Mouse (Mus musculus): ENCODE results near the gene Arhgap1. TPM values are rescaled to one million over a fixed set of nuclear protein-coding genes. Genes with fewer than 3 reads are reported as not detected.

Gene Arhgap1
- polyA plus RNA-seq, 1 experiment from 2014 or later = 70.7 TPM

DNA sequence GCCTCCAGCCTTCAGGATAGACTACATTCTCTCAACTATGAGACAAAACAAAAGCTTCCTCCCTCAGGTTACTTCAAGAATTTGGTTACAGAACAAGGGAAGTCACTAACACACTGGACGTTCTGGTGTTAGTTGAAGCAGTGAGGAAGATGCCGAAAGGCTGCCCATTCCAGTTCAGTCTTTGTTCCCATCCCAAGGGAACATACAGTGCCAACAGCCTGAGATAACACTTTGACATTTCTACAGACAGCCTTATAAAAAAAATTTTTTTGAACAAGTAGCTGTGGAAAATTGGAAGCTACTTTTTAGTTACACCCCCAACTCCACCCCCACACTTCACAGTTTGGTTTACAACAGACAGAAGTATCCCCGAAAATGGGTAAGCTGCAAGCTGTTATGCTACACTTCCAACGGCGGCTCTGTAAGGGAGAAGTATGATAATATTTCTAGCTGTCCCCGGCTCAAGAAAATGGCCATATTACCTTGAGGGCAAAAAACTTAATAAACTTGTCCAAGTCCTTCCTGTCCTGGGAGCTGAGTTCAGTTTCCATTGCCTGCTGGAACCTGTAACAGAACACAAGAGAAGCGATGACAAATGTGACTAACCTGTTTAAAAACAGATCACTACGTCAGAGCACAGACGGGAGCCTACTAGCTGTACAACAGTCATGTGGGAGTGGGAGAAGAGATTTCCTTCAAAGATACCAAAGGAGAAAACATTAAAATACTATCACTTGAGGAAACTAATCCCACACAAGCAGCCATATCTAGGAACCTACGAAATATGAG is 46.0 kb downstream of the Arhgap1 start:
- H3K4me3 ChIP-seq (ENCODE audit: low read depth, low read length) = no peak overlapping the region
- no peaks in the 10 kb centered on the region for H3K9me3 ChIP-seq (ENCODE audit: control insufficient read depth, low read length)
- no peak overlapping the region for H3K9ac ChIP-seq (ENCODE audit: low read length)
- no peak overlapping the region for H3K4me2 ChIP-seq (ENCODE audit: low read depth, low read length, severe bottlenecking)
- no peaks in the 10 kb centered on the region for H3K36me3 ChIP-seq (ENCODE audit: control insufficient read depth, insufficient read depth, low read length)
- H3K27me3 ChIP-seq (ENCODE audit: control insufficient read depth, insufficient read depth, low read length) = no peaks in the 10 kb centered on the region
- ATAC-seq (replicated peaks; ENCODE audit: low FRiP score) (no peak), DNase-seq (ENCODE audit: low spot score) (no peak)
- no peaks in the 10 kb centered on the region for H3K4me1 ChIP-seq (replicated peaks; ENCODE audit: control insufficient read depth, insufficient read depth, low read length)
- H3K27ac ChIP-seq (ENCODE audit: low read depth, low read length) = no peak overlapping the region
- 91% methylated on average over 10 of the region's 10 CpGs for whole genome bisulfite sequencing

DNA sequence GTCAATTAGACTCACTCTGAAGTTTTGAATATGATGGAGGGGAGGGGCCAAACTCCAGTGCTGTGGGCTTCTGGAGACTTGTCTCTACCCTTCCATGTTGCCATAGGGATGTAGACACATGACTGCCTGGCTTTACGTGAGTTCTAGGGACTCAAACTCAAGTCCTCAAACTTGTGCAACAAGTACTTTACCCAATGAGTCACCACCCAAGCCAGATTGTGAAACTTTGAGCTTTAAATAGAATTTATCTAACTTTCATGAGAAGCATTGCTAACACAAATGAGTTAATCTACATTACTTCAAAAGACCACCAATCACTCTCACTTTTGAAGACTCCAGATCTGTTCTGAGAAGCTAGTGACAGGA is 46.5 kb downstream of the Arhgap1 start:
- 87% methylated on average over 1 of the region's 1 CpGs for WGBS
- no peak overlapping the region for H3K4me3 ChIP-seq (ENCODE audit: low read depth, low read length)
- no peaks in the 10 kb centered on the region for H3K4me1 ChIP-seq (replicated peaks; ENCODE audit: control insufficient read depth, insufficient read depth, low read length)
- H3K36me3 ChIP-seq (ENCODE audit: control insufficient read depth, insufficient read depth, low read length) = no peaks in the 10 kb centered on the region
- no peaks in the 10 kb centered on the region for H3K9me3 ChIP-seq (ENCODE audit: control insufficient read depth, low read length)
- no peak overlapping the region for H3K27ac ChIP-seq (ENCODE audit: low read depth, low read length)
- H3K4me2 ChIP-seq (ENCODE audit: low read depth, low read length, severe bottlenecking) = no peak overlapping the region
- H3K9ac ChIP-seq (ENCODE audit: low read length) = no peak overlapping the region
- ATAC-seq (replicated peaks; ENCODE audit: low FRiP score) = no peak
- H3K27me3 ChIP-seq (ENCODE audit: control insufficient read depth, insufficient read depth, low read length) = no peaks in the 10 kb centered on the region
- no peak for DNase-seq (ENCODE audit: low spot score)

DNA sequence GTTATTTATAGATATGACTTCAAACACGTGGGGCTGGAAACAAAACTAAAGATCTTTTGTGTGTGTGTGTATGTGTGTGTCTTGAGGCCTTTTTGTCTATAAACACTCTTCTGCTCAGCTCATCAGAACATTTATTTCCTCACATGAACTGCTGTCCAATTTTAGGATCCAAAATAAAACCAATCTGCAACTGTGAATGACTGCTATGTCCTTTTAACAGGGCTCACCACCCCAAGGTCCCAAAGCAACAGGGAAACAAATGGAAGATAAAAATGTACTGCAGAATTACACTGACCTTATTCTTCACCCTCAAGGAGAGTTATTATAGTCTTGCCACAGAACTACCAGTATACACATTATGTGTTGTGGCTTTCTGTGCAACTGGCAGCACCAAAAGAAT is 49.6 kb downstream of the Arhgap1 start:
- Histone ChIP-seq H3K9ac (ENCODE audit: low read length) (no peak overlapping the region), H3K4me3 (ENCODE audit: low read depth, low read length) (no peak overlapping the region), H3K27me3 (ENCODE audit: control insufficient read depth, insufficient read depth, low read length) (no peaks in the 10 kb centered on the region), H3K9me3 (ENCODE audit: control insufficient read depth, low read length) (no peaks in the 10 kb centered on the region), H3K36me3 (ENCODE audit: control insufficient read depth, insufficient read depth, low read length) (no peaks in the 10 kb centered on the region), H3K27ac (ENCODE audit: low read depth, low read length) (no peak overlapping the region), H3K4me1 (replicated peaks; ENCODE audit: control insufficient read depth, insufficient read depth, low read length) (no peaks in the 10 kb centered on the region), H3K4me2 (ENCODE audit: low read depth, low read length, severe bottlenecking) (no peak overlapping the region)
- DNase-seq (ENCODE audit: low spot score) = no peak
- 73% methylated on average over 1 of the region's 1 CpGs for WGBS
- no peak for ATAC-seq (replicated peaks; ENCODE audit: low FRiP score)

DNA sequence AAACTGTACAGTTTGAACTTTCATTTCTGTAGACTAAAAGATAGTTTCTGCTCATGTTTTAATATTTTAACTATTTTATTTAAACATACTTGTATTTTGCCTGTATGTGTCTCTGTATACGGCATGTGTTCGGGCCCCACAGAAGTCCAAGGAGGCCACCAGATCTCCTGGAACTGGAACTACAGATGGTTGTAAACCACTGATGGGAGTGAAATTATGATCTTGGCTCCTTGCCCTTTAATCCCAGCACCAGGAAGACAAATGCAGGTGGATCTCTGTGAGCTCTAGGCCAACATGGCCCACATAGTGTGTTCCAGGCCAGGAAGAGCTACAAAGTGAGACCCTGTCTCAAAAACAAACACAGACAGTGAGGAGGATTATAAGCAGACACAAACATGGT is 51.7 kb downstream of the Arhgap1 start:
- Histone ChIP-seq H3K27me3 (ENCODE audit: control insufficient read depth, insufficient read depth, low read length) (no peaks in the 10 kb centered on the region), H3K4me2 (ENCODE audit: low read depth, low read length, severe bottlenecking) (no peak overlapping the region), H3K36me3 (ENCODE audit: control insufficient read depth, insufficient read depth, low read length) (no peaks in the 10 kb centered on the region), H3K4me1 (replicated peaks; ENCODE audit: control insufficient read depth, insufficient read depth, low read length) (no peaks in the 10 kb centered on the region), H3K9me3 (ENCODE audit: control insufficient read depth, low read length) (no peaks in the 10 kb centered on the region), H3K27ac (ENCODE audit: low read depth, low read length) (no peak overlapping the region), H3K9ac (ENCODE audit: low read length) (no peak overlapping the region), H3K4me3 (ENCODE audit: low read depth, low read length) (no peak overlapping the region)
- WGBS = 89% methylated on average over 2 of the region's 2 CpGs
- DNase-seq (ENCODE audit: low spot score) (no peak), ATAC-seq (replicated peaks; ENCODE audit: low FRiP score) (no peak)

DNA sequence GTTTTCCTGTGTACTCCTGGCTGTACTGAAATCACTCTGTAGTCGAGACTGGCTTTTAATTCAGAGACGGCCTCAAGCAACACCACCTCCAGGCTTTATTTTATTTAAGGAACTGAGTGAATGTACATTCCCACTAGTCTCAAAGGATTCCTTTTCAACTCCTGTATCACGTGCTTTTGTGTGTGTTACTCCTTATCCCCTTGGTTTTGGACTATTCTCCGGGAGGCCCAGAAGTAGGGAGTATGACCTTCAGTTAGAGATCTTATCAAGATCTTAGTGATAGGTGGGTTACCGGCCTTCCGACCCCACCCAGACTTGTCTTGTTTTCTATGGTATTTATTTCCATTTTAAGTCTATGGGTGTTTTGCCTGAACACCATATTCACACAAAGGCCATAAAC is 56.1 kb downstream of the Arhgap1 start:
- H3K9ac ChIP-seq (ENCODE audit: low read length) = no peak overlapping the region
- WGBS = 86% methylated on average over 6 of the region's 6 CpGs
- no peaks in the 10 kb centered on the region for H3K9me3 ChIP-seq (ENCODE audit: control insufficient read depth, low read length)
- no peaks in the 10 kb centered on the region for H3K27me3 ChIP-seq (ENCODE audit: control insufficient read depth, insufficient read depth, low read length)
- no peak for ATAC-seq (replicated peaks; ENCODE audit: low FRiP score)
- no peaks in the 10 kb centered on the region for H3K36me3 ChIP-seq (ENCODE audit: control insufficient read depth, insufficient read depth, low read length)
- no peak overlapping the region for H3K4me2 ChIP-seq (ENCODE audit: low read depth, low read length, severe bottlenecking)
- no peak overlapping the region for H3K4me3 ChIP-seq (ENCODE audit: low read depth, low read length)
- no peak overlapping the region for H3K27ac ChIP-seq (ENCODE audit: low read depth, low read length)
- 0 out of 2 replicates have a peak, but pooled peaks cover 2% of the 10 kb centered on the region for H3K4me1 ChIP-seq (replicated peaks; ENCODE audit: control insufficient read depth, insufficient read depth, low read length)
- DNase-seq (ENCODE audit: low spot score) = no peak

DNA sequence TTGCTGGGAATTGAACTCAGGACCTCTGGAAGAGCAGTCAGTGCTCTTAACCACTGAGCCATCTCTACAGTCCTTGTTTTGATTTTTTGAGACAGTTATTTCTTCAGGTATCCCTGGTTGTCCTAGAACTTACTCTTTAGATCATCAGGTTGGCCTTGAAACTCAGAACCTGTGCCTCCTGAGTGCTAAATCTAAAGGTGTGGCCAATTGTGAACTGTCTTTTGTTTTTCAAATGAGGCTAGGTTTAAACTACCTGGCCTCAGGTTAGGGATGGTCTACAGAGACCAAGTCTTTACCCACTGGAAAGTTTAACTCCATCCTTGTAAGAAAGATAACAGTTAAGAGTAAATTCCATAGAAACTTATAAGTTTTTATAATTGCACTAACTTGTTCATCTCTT is 56.8 kb downstream of the Arhgap1 start:
- 0 out of 2 replicates have a peak, but pooled peaks cover 2% of the 10 kb centered on the region for H3K4me1 ChIP-seq (replicated peaks; ENCODE audit: control insufficient read depth, insufficient read depth, low read length)
- H3K27ac ChIP-seq (ENCODE audit: low read depth, low read length) = no peak overlapping the region
- no peak for DNase-seq (ENCODE audit: low spot score)
- no peaks in the 10 kb centered on the region for H3K9me3 ChIP-seq (ENCODE audit: control insufficient read depth, low read length)
- H3K4me3 ChIP-seq (ENCODE audit: low read depth, low read length) = no peak overlapping the region
- no peak overlapping the region for H3K9ac ChIP-seq (ENCODE audit: low read length)
- no peaks in the 10 kb centered on the region for H3K36me3 ChIP-seq (ENCODE audit: control insufficient read depth, insufficient read depth, low read length)
- H3K4me2 ChIP-seq (ENCODE audit: low read depth, low read length, severe bottlenecking) = no peak overlapping the region
- no peaks in the 10 kb centered on the region for H3K27me3 ChIP-seq (ENCODE audit: control insufficient read depth, insufficient read depth, low read length)
- ATAC-seq (replicated peaks; ENCODE audit: low FRiP score) = no peak

DNA sequence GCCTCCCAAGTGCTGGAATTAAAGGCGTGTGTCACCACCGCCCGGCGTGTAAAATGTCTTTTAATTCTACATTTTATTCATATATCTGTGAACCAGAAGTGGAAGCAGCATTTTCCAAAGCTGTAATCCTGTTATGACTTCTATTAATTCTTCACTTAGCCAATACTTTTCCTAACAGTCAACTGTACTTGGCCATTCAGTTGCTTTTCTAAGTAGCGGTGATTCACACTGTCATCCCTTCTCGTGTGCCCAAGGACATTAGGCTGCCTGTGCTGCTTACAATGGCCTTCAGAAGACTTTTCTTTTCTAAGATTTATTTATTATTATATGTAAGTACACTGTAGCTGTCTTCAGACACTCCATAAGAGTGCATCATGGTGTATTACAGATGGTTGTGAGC is 58.7 kb downstream of the Arhgap1 start:
- DNase-seq (ENCODE audit: low spot score) (no peak), ATAC-seq (replicated peaks; ENCODE audit: low FRiP score) (no peak)
- Histone ChIP-seq H3K27me3 (ENCODE audit: control insufficient read depth, insufficient read depth, low read length) (no peaks in the 10 kb centered on the region), H3K27ac (ENCODE audit: low read depth, low read length) (no peak overlapping the region), H3K4me1 (replicated peaks; ENCODE audit: control insufficient read depth, insufficient read depth, low read length) (peaks cover 4% of the 10 kb centered on the region; the same call in 1 of the 2 replicates), H3K9ac (ENCODE audit: low read length) (no peak overlapping the region), H3K9me3 (ENCODE audit: control insufficient read depth, low read length) (no peaks in the 10 kb centered on the region), H3K4me3 (ENCODE audit: low read depth, low read length) (no peak overlapping the region), H3K36me3 (ENCODE audit: control insufficient read depth, insufficient read depth, low read length) (no peaks in the 10 kb centered on the region), H3K4me2 (ENCODE audit: low read depth, low read length, severe bottlenecking) (no peak overlapping the region)
- WGBS = 94% methylated on average over 6 of the region's 6 CpGs

DNA sequence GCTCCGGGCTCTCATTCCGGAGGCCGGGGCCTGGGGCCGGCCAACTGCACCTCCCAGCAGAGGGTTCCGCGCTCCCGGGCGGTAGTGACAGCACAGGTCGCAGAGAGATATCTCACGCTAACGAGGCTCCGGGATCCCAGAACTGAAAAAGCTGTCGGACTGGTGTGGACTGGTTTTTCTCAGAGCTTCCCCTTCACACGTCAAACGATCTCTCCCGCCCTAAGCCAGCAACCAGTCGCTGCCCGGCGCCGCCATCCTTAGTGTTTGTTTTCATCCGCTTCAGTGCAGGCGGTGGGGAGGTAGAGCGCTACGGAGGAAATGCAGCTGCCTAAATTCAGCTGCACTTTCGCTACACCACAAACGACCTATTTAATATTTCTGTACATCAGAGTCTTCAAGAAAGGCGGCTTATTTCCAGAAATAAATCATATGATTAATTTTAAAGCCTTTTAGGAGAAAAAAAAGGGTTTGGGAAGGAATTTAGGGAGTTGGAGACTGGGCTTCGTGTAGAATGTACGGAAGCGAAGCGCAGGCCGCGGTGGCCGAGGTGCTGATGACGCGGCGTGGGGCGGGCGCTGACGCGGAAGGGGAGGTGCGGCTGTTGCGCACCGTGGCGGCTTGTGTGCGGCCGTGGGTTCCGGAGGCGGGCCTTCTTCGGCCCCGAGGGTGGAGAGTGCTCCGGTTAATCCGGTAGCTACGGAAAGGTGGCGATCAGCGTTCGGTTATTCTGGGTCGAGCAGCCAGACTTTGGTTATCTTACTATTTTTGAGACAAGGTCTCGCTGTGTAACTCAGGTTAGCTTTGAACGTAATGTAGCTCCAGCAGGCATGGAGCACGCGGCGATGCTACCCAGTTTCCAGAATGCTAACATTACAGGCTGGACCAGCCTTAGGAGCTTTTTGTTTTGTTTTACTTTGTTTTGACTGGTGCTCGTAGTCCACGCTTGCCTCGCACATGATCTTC is 60.9 kb downstream of the Arhgap1 start, which contains the start of the genes Atg13 and Harbi1:
TSS of gene Atg13 (minus strand) at position 305 of the 963 bp plus-strand sequence.
TSS of gene Harbi1 (plus strand) at position 581 of the 963 bp plus-strand sequence.
- H3K4me3 ChIP-seq (ENCODE audit: low read depth, low read length) = peak within 1 kb of the TSS; percentile 88
- no peaks in the 10 kb centered on the region for H3K27me3 ChIP-seq (ENCODE audit: control insufficient read depth, insufficient read depth, low read length)
- H3K36me3 ChIP-seq (ENCODE audit: control insufficient read depth, insufficient read depth, low read length) = no peaks in the 10 kb centered on the region
- peaks cover 4% of the 10 kb centered on the region; the same call in 1 of the 2 replicates for H3K4me1 ChIP-seq (replicated peaks; ENCODE audit: control insufficient read depth, insufficient read depth, low read length)
- peak within 1 kb of the TSS; percentile 67 for H3K9ac ChIP-seq (ENCODE audit: low read length)
- WGBS = under 1% methylated on average over 66 of the region's 66 CpGs
- H3K9me3 ChIP-seq (ENCODE audit: control insufficient read depth, low read length) = no peaks in the 10 kb centered on the region
- peak; percentile 95 for DNase-seq (ENCODE audit: low spot score)
- H3K4me2 ChIP-seq (ENCODE audit: low read depth, low read length, severe bottlenecking) = peak within 1 kb of the TSS; percentile 66
- H3K27ac ChIP-seq (ENCODE audit: low read depth, low read length) = 0 out of 2 replicates have a peak within 1 kb of the TSS, but pooled peaks have one; percentile 25
- ATAC-seq (replicated peaks; ENCODE audit: low FRiP score) = peak; percentile 99
